Mouse (Mus musculus): Measurements from ENCODE around the gene Gde1.

GRCm38 (mm10) chr7:118706051-118706450, 473 bp upstream of the Gde1 start:
- TF ChIP-seq POLR2A (IDR thresholded peaks at IDR 0.05; ENCODE audit: borderline replicate concordance, low read depth, low read length), result no peak
- TF ChIP-seq CTCF (IDR thresholded peaks at IDR 0.05; ENCODE audit: low read depth, low read length), result no peak

Measured in bone marrow macrophage, adult 2 months (primary cell).